Mouse (Mus musculus): ENCODE results near the gene Kif12. TPM values are rescaled to one million over a fixed set of nuclear protein-coding genes. Genes with fewer than 3 reads are reported as not detected.
A peak's percentile ranks its signal among the peaks of the same experiment; 100 is the strongest.

The Kif12 gene
- polyA plus RNA-seq (2015; fragmentation: Nextera tagmentation; extraction: Ambion mirVana) = 0.06 and 0.14 TPM in 2 replicates

GRCm38 (mm10) chr4:63171969-63172685 is at the start of gene Kif12:
Kif12 (minus strand) TSS chr4:63172131.
- H3K4me2 ChIP-seq = no peak within 1 kb of the TSS
- ATAC-seq (replicated peaks) = no peak
- 82% methylated on average over 4 of the region's 4 CpGs for WGBS
- H3K27me3 ChIP-seq (replicated peaks) = no peaks in the 10 kb centered on the region
- no peaks in the 10 kb centered on the region for H3K9me3 ChIP-seq
- no peaks in the 10 kb centered on the region for H3K4me1 ChIP-seq
- H3K9ac ChIP-seq = no peak within 1 kb of the TSS
- H3K4me3 ChIP-seq = no peak within 1 kb of the TSS
- no peaks in the 10 kb centered on the region for H3K36me3 ChIP-seq (replicated peaks)
- no peak within 1 kb of the TSS for H3K27ac ChIP-seq

- H3K27me3 ChIP-seq (replicated peaks) = peaks cover 13% of the 10 kb centered on the region
- H3K4me1 ChIP-seq = peaks cover 2% of the 10 kb centered on the region; the same call in 1 of the 2 replicates
- no peak overlapping the region for H3K4me2 ChIP-seq
- no peaks in the 10 kb centered on the region for H3K36me3 ChIP-seq (replicated peaks)
- ATAC-seq (replicated peaks) = no peak
- 85% methylated on average over 15 of the region's 15 CpGs for WGBS
- H3K4me3 ChIP-seq = no peak overlapping the region
- no peak overlapping the region for H3K27ac ChIP-seq
- no peaks in the 10 kb centered on the region for H3K9me3 ChIP-seq
- no peak overlapping the region for H3K9ac ChIP-seq
Measured at GRCm38 (mm10) chr4:63221096-63221958, 49.4 kb upstream of the Kif12 start.

GRCm38 (mm10) chr4:63219635-63220034 is 47.7 kb upstream of the Kif12 start:
- H3K36me3 ChIP-seq (replicated peaks) = no peaks in the 10 kb centered on the region
- WGBS = 88% methylated on average over 6 of the region's 6 CpGs

GRCm38 (mm10) chr4:63219059-63219458 is 47.1 kb upstream of the Kif12 start:
- no peak overlapping the region for H3K27ac ChIP-seq
- H3K9ac ChIP-seq = no peak overlapping the region
- peaks cover 24% of the 10 kb centered on the region for H3K4me1 ChIP-seq
- 83% methylated on average over 3 of the region's 3 CpGs for whole genome bisulfite sequencing
- H3K36me3 ChIP-seq (replicated peaks) = no peaks in the 10 kb centered on the region
- peaks cover 27% of the 10 kb centered on the region for H3K27me3 ChIP-seq (replicated peaks)
- no peak overlapping the region for H3K4me2 ChIP-seq
- ATAC-seq (replicated peaks) = no peak
- H3K4me3 ChIP-seq = no peak overlapping the region
- H3K9me3 ChIP-seq = no peaks in the 10 kb centered on the region

More at GRCm38 (mm10) chr4:63219635-63220034, 47.7 kb upstream of the Kif12 start:
- Histone ChIP-seq H3K9me3 (no peaks in the 10 kb centered on the region), H3K4me3 (no peak overlapping the region), H3K4me2 (no peak overlapping the region), H3K27ac (no peak overlapping the region), H3K9ac (no peak overlapping the region), H3K4me1 (peaks cover 18% of the 10 kb centered on the region), H3K27me3 (replicated peaks) (peaks cover 21% of the 10 kb centered on the region)
- no peak for ATAC-seq (replicated peaks)

GRCm38 (mm10) chr4:63217513-63217912 is 45.6 kb upstream of the Kif12 start:
- Histone ChIP-seq H3K4me2 (no peak overlapping the region), H3K27ac (no peak overlapping the region), H3K4me1 (peaks cover 29% of the 10 kb centered on the region), H3K36me3 (replicated peaks) (no peaks in the 10 kb centered on the region), H3K27me3 (replicated peaks) (peaks cover 41% of the 10 kb centered on the region), H3K4me3 (no peak overlapping the region), H3K9ac (no peak overlapping the region), H3K9me3 (no peaks in the 10 kb centered on the region)
- ATAC-seq (replicated peaks) = no peak
- WGBS = 93% methylated on average over 6 of the region's 6 CpGs

- peaks cover 49% of the 10 kb centered on the region for H3K27me3 ChIP-seq (replicated peaks)
- no peak overlapping the region for H3K9ac ChIP-seq
- peak; percentile 44 for ATAC-seq (replicated peaks)
- no peaks in the 10 kb centered on the region for H3K9me3 ChIP-seq
- no peak overlapping the region for H3K27ac ChIP-seq
- peak overlapping the region; percentile 100 for H3K4me2 ChIP-seq
- H3K4me3 ChIP-seq = peak overlapping the region; percentile 66
- peaks cover 29% of the 10 kb centered on the region for H3K4me1 ChIP-seq
- 37% methylated on average over 9 of the region's 9 CpGs for WGBS
- H3K36me3 ChIP-seq (replicated peaks) = no peaks in the 10 kb centered on the region
Measured at GRCm38 (mm10) chr4:63216566-63216965, 44.6 kb upstream of the Kif12 start.

- H3K27ac ChIP-seq = no peak overlapping the region
- peaks cover 54% of the 10 kb centered on the region for H3K27me3 ChIP-seq (replicated peaks)
- H3K4me2 ChIP-seq = peak overlapping the region; percentile 100
- peaks cover 29% of the 10 kb centered on the region for H3K4me1 ChIP-seq
- WGBS = 2% methylated on average over 24 of the region's 24 CpGs
- ATAC-seq (replicated peaks) = peak; percentile 51
- peak overlapping the region; percentile 66 for H3K4me3 ChIP-seq
- peak overlapping the region; percentile 59 for H3K9ac ChIP-seq
- no peaks in the 10 kb centered on the region for H3K9me3 ChIP-seq
- H3K36me3 ChIP-seq (replicated peaks) = no peaks in the 10 kb centered on the region
Measured at GRCm38 (mm10) chr4:63215993-63216531, 44.1 kb upstream of the Kif12 start.

- Histone ChIP-seq H3K36me3 (replicated peaks) (no peaks in the 10 kb centered on the region), H3K4me1 (peaks cover 29% of the 10 kb centered on the region), H3K27ac (no peak overlapping the region), H3K27me3 (replicated peaks) (peaks cover 54% of the 10 kb centered on the region), H3K4me2 (peak overlapping the region; percentile 100), H3K4me3 (peak overlapping the region; percentile 66), H3K9me3 (no peaks in the 10 kb centered on the region), H3K9ac (peak overlapping the region; percentile 59)
- under 1% methylated on average over 70 of the region's 71 CpGs for WGBS
- ATAC-seq (replicated peaks) = peak; percentile 76
Measured at GRCm38 (mm10) chr4:63215185-63215992, 43.5 kb upstream of the Kif12 start.

GRCm38 (mm10) chr4:63213907-63214621 is 42.1 kb upstream of the Kif12 start, which contains the start of gene Col27a1:
Col27a1 (plus strand) TSS chr4:63214004.
- no peaks in the 10 kb centered on the region for H3K9me3 ChIP-seq
- H3K4me1 ChIP-seq = peaks cover 29% of the 10 kb centered on the region
- peak; percentile 41; the same call in 1 of the 2 replicates for ATAC-seq (replicated peaks)
- no peaks in the 10 kb centered on the region for H3K36me3 ChIP-seq (replicated peaks)
- H3K9ac ChIP-seq = peak within 1 kb of the TSS; percentile 35
- H3K4me3 ChIP-seq = peak within 1 kb of the TSS; percentile 66
- under 1% methylated on average over 61 of the region's 61 CpGs for WGBS
- peaks cover 54% of the 10 kb centered on the region for H3K27me3 ChIP-seq (replicated peaks)
- H3K27ac ChIP-seq = no peak within 1 kb of the TSS
- peak within 1 kb of the TSS; percentile 100 for H3K4me2 ChIP-seq

- WGBS = 71% methylated on average over 7 of the region's 7 CpGs
- no peak for ATAC-seq (replicated peaks)
- Histone ChIP-seq H3K9me3 (no peaks in the 10 kb centered on the region), H3K4me1 (no peaks in the 10 kb centered on the region), H3K9ac (no peak overlapping the region), H3K27ac (no peak overlapping the region), H3K36me3 (replicated peaks) (no peaks in the 10 kb centered on the region), H3K4me2 (no peak overlapping the region), H3K4me3 (no peak overlapping the region), H3K27me3 (replicated peaks) (no peaks in the 10 kb centered on the region)
Measured at GRCm38 (mm10) chr4:63205583-63205982, 33.7 kb upstream of the Kif12 start.

GRCm38 (mm10) chr4:63203874-63204273 is 31.9 kb upstream of the Kif12 start:
- 88% methylated on average over 7 of the region's 7 CpGs for WGBS
- no peak for ATAC-seq (replicated peaks)
- no peak overlapping the region for H3K9ac ChIP-seq
- H3K27ac ChIP-seq = no peak overlapping the region
- H3K4me2 ChIP-seq = no peak overlapping the region
- no peaks in the 10 kb centered on the region for H3K9me3 ChIP-seq
- H3K4me1 ChIP-seq = no peaks in the 10 kb centered on the region
- H3K27me3 ChIP-seq (replicated peaks) = no peaks in the 10 kb centered on the region
- H3K36me3 ChIP-seq (replicated peaks) = no peaks in the 10 kb centered on the region
- no peak overlapping the region for H3K4me3 ChIP-seq
